Mouse (Mus musculus): ENCODE results near the gene Cnot3.
"Not testable (repeated sequence)": the region's sequence is repeated elsewhere in the genome, so short reads cannot be mapped to it uniquely, and the experiment has no call there.

DNA sequence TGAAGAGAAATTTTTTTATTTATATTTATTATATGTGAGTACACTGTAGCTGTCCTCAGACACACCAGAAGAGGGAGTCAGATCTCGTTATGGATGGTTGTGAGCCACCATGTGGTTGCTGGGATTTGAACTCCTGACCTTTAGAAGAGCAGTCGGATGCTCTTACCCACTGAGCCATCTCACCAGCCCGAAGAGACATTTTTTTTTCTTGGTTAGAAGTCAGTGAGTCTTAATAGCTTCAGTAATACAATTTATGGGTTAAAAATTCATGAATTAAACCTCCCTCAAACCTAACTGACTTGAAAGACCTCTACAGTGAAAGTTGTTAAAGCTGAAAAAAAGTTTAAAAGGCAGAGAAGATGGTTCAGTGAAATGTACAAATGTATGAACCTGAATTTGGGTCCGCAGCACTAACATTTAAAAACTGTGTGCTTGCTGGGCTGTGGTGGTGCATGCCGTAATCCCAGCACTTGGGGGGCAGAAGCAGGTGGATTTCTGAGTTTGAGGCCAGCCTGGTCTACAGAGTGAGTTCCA is 63.4 kb downstream of the Cnot3 start:
- TF ChIP-seq CTCF (IDR thresholded peaks at IDR 0.05; ENCODE audit: extremely low read depth, insufficient read length, insufficient replicate concordance, low read depth, low read length); POLR2A (IDR thresholded peaks at IDR 0.05; ENCODE audit: low read depth, low read length): not testable (repeated sequence)

Data from small intestine, adult 2 months (tissue).